ENCODE assay signal across 22 mouse cellular contexts in the genomic region with DNA sequence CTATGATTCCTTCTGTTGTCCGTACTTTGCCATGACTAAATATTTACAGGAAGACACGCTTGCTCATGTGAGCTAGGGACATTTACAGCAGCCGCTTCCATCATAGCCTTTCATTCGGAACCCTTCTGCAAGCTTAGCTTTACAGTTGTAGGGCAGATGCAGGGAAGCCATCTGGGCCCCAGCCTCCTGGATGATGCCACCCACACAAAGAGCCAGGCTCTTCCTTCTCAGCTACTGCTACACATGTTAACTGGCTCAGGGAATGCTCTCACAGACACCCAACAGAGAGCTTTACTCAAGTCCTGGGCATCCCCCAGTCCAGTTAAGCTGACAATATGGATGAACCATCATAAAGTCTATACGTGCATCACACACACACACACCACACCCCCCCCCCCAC.
DNase-seq lines count a peak whose midpoint lies in the region.
"Had no signal": no experiment of that assay in that cellular context is flagged by ENCODE, and none has a peak within 500 bp of the region (broad histone marks: within the 10 kb centered on the region; RNA-seq: fewer than 3 reads in every experiment).

No protein-coding gene starts in this region.

- peak; percentile 47 for DNase-seq in layer of hippocampus, adult 9-11 months
- no peak for DNase-seq in layer of hippocampus, adult 18-20 months (ENCODE audit: low spot score in 2 of 2)
- peak; percentile 49 to 76 for DNase-seq in frontal cortex, postnatal 36 days (ENCODE audit: low spot score in 2 of 2)
- DNase-seq in left cerebral cortex, postnatal 14 days (ENCODE audit: low spot score in 2 of 2) = peak; percentile 57 to 71
- peak; percentile 32 for DNase-seq in right cerebral cortex, postnatal 14 days
- DNase-seq in urinary bladder, postnatal 25 days (ENCODE audit: low spot score) = no peak
- DNase-seq in kidney, adult 9 months = no peak
- DNase-seq: adrenal gland, postnatal 10 days; B cell, adult 2 months; cerebellum, adult 11 months; cerebellum, adult 9-10 months; cerebellum, postnatal 36 days; gastrocnemius, postnatal 14 days; heart, adult 18-20 months; heart, postnatal 4 days; kidney, adult 8-10 months; kidney, postnatal 10 days; liver; lung, adult 2 months; spleen, adult 18-20 months; thymus, adult 18-20 months; thymus, postnatal 25 days had no signal

- intact Hi-C loops in left cerebral cortex, postnatal 14 days (cut with DNase I) = no loop called here

Comparison
In these comparisons a context has a peak if more than half of its experiments do, and no peak if none do; other contexts are left out.
1. DNase-seq: peak in layer of hippocampus, adult 9-11 months (single experiment), frontal cortex, postnatal 36 days (2 of 2), left cerebral cortex, postnatal 14 days (2 of 2) and right cerebral cortex, postnatal 14 days (single experiment); none in layer of hippocampus, adult 18-20 months (0 of 2), urinary bladder, postnatal 25 days (single experiment) and kidney, adult 9 months (single experiment).